Mouse (Mus musculus): ENCODE measurements around the gene Rasgef1b.

DNA sequence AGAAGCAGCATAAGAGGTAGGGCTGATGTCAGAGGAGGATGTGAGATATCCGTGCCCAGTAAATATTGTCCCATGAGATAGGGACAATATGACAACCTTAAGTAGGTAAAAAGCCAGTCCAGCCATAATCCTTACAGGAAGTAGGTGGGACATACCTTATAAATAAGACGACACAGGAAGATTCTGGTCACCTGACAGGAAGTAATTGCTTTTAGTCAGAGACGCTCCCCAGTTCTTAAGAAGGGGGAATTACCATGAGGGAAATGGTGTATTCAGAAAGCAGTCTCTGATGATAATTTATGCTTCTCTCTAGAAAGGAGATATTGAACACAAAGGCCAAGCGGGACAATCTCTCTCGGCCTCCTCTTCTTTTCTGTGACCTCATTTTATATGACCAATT lies 394.8 kb downstream of the Rasgef1b start:
- TF ChIP-seq CTCF (IDR thresholded peaks at IDR 0.05; ENCODE audit: insufficient read depth, low read length) (no peak), POLR2A (IDR thresholded peaks at IDR 0.05; ENCODE audit: borderline replicate concordance, extremely low read depth, low read depth, low read length) (no peak)
